Mouse (Mus musculus) cerebellum, adult 2 months (tissue): Measurements from ENCODE around the gene Rbm6. TPM values are rescaled to one million over a fixed set of nuclear protein-coding genes. Genes with fewer than 3 reads are reported as not detected.

Experiments
- DNase-seq, 2 experiments: peaks; one replicate each; pipeline ENCODE4 v3.0.0; 2021
- H3K27ac ChIP-seq: fragments of 200-500 bp; 2 replicates; pipeline ENCODE4 v1.5.1; 2012; ENCODE audit warnings: low read length, control low read depth, inconsistent platforms; ENCODE audit not compliant: insufficient read depth
- H3K27me3 ChIP-seq: fragments of 200-500 bp; 2 replicates; pipeline ENCODE4 v1.6.1; 2012; ENCODE audit warnings: inconsistent platforms, mild to moderate bottlenecking, low read length, moderate library complexity; ENCODE audit not compliant: control insufficient read depth, insufficient read depth
- H3K4me1 ChIP-seq: fragments of 200-500 bp; 2 replicates; pipeline ENCODE4 v1.6.1; 2011; ENCODE audit warnings: low read length; ENCODE audit not compliant: control insufficient read depth, insufficient read depth
- H3K4me3 ChIP-seq: fragments of 200-500 bp; replicated peaks from 2 replicates; pipeline ENCODE3; 2011; ENCODE audit warnings: mild to moderate bottlenecking, low read depth, low read length, control low read depth; ENCODE audit not compliant: insufficient read depth
- CTCF ChIP-seq: fragments of 200-500 bp; IDR thresholded peaks from 2 replicates; pipeline ENCODE4 v1.5.1; 2011; ENCODE audit warnings: low read depth, mild to moderate bottlenecking, control low read depth, low read length, moderate library complexity, borderline replicate concordance; ENCODE audit not compliant: insufficient read depth
- POLR2A ChIP-seq: fragments of 200-500 bp; IDR thresholded peaks from 2 replicates; pipeline ENCODE4 v1.6.1; 2011; ENCODE audit warnings: low read length, control low read depth, borderline replicate concordance; ENCODE audit not compliant: insufficient read depth
- WGBS: fragments of 180-500 bp; shearing (Covaris S2); methylation state at CpG from one replicate; pipeline ENCODE4 v1.1.7; 2018; 5-methylcytosine and 5-hydroxymethylcytosine counted together
- polyA plus RNA-seq: library from polyadenylated mRNA; depleted of rRNA; stranded (reverse); fragments of >200 nt; gene quantifications from 2 replicates; pipeline ENCODE4 v1.2.3, GENCODE M21; 2012

Rbm6 gene
- polyA plus RNA-seq, 1 experiment = 64.5 TPM

GRCm38 (mm10) chr9:107898563-107898962 is 25.5 kb upstream of the Rbm6 start:
- Histone ChIP-seq H3K27ac (no peak overlapping the region), H3K4me1 (peaks cover 9% of the 10 kb centered on the region; the same call in 1 of the 2 replicates), H3K4me3 (no peak overlapping the region), H3K27me3 (no peaks in the 10 kb centered on the region)
- peak in 1 of 2 experiments; percentile 46 for DNase-seq
- no peak for TF ChIP-seq POLR2A
- no peak for TF ChIP-seq CTCF
- 59% methylated on average over 10 of the region's 10 CpGs for WGBS

GRCm38 (mm10) chr9:107891023-107891422 is 18.0 kb upstream of the Rbm6 start:
- Histone ChIP-seq H3K4me3 (no peak overlapping the region), H3K27me3 (no peaks in the 10 kb centered on the region), H3K4me1 (no peaks in the 10 kb centered on the region), H3K27ac (no peak overlapping the region)
- no peak for DNase-seq
- 100% methylated on average over 1 of the region's 1 CpGs for WGBS
- TF ChIP-seq CTCF = peak; percentile 35; the same call in 1 of the 2 replicates
- TF ChIP-seq POLR2A = no peak

DNA sequence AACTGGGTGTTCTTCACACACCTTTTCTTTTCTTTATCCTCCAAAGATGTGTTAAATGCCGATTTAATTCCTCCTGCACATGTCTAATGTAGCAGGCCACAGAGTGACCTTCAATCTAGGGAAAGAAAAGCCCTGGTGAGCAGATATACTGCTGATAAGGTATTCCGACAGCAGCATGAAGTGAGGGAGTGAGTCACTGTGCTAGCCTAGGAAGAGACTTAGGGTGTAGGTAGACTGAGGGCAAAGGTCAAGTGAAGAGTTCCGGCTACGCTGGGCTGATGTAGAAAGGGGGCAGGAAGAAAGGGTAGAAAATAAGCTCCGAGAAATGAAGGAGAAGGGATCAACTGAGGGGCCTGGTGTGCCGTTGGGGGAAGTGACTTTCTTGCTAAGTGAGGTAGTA is 17.2 kb upstream of the Rbm6 start:
- 88% methylated on average over 6 of the region's 6 CpGs for WGBS
- DNase-seq = no peak
- Histone ChIP-seq H3K27ac (no peak overlapping the region), H3K4me3 (no peak overlapping the region), H3K4me1 (no peaks in the 10 kb centered on the region), H3K27me3 (no peaks in the 10 kb centered on the region)
- no peak for TF ChIP-seq POLR2A
- TF ChIP-seq CTCF = no peak

GRCm38 (mm10) chr9:107888267-107888850 is 15.3 kb upstream of the Rbm6 start:
- Histone ChIP-seq H3K4me1 (no peaks in the 10 kb centered on the region), H3K4me3 (peak overlapping the region; percentile 97), H3K27me3 (no peaks in the 10 kb centered on the region), H3K27ac (peak overlapping the region; percentile 84; the same call in 1 of the 2 replicates)
- TF ChIP-seq POLR2A = no peak
- no peak for TF ChIP-seq CTCF
- WGBS = under 1% methylated on average over 18 of the region's 18 CpGs
- DNase-seq = peak in 1 of 2 experiments; percentile 40

GRCm38 (mm10) chr9:107887804-107888266 is 14.8 kb upstream of the Rbm6 start, which contains the start of gene Mon1a:
TSS of gene Mon1a (plus strand) at chr9:107888151.
- no peaks in the 10 kb centered on the region for H3K4me1 ChIP-seq
- TF ChIP-seq POLR2A = peak; percentile 63; the same call in 1 of the 2 replicates
- no peak for TF ChIP-seq CTCF
- under 1% methylated on average over 28 of the region's 28 CpGs for WGBS
- peak within 1 kb of the TSS; percentile 97 for H3K4me3 ChIP-seq
- no peaks in the 10 kb centered on the region for H3K27me3 ChIP-seq
- peak; percentile 91 to 95 for DNase-seq
- peak within 1 kb of the TSS; percentile 84; the same call in 1 of the 2 replicates for H3K27ac ChIP-seq

DNA sequence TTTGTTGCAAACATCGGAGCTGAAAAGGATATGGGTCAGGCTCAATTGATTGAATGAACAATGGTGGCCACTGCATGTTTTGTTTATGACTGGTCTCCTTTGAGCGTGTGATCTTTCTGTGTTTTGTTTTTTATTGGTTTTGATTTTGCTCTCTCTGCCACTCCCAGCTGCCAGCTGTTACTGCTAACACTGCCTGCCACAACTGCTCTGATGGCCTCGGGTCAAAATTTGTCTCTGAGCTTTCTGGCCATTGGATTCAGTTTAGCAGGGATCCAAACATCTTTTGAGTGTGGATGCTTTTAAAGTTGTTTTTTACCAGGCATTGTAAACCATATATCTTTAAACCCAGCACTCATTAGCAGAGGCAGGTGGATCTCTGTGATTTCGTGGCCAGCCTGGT is 7.4 kb upstream of the Rbm6 start:
- Histone ChIP-seq H3K27me3 (no peaks in the 10 kb centered on the region), H3K4me3 (no peak overlapping the region), H3K4me1 (no peaks in the 10 kb centered on the region), H3K27ac (no peak overlapping the region)
- WGBS = 57% methylated on average over 4 of the region's 4 CpGs
- no peak for DNase-seq
- no peak for TF ChIP-seq CTCF
- no peak for TF ChIP-seq POLR2A

GRCm38 (mm10) chr9:107872350-107873098 is 513 bp downstream of the Rbm6 start:
- Histone ChIP-seq H3K27me3 (no peaks in the 10 kb centered on the region), H3K4me3 (peak overlapping the region; percentile 97), H3K4me1 (no peaks in the 10 kb centered on the region), H3K27ac (peak overlapping the region; percentile 72)
- WGBS = under 1% methylated on average over 80 of the region's 80 CpGs
- TF ChIP-seq CTCF (no peak), POLR2A (peak; percentile 96)
- peak; percentile 95 to 98 for DNase-seq

DNA sequence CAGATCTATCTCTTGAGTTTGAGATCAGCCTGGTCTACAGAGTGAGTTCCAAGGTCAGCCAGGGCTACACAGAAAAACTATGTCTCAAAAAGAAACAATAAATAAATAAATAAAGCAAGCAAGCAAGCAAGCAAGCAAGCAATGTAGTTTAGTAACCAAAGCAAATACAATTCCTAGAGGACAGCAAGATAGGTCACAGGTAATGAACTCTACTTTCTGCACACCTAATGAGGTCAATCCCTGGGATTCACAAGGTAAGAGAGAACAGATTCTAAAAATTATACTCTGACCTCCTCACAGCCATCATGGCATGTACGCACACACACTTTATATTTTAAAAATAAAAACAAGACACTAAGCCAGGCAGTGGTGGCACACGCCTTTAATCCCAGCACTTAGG is 7.0 kb downstream of the Rbm6 start:
- no peak for DNase-seq
- Histone ChIP-seq H3K4me1 (no peaks in the 10 kb centered on the region), H3K27ac (no peak overlapping the region), H3K27me3 (no peaks in the 10 kb centered on the region), H3K4me3 (no peak overlapping the region)
- WGBS = 95% methylated on average over 2 of the region's 2 CpGs
- no peak for TF ChIP-seq POLR2A
- TF ChIP-seq CTCF = no peak
